Mouse (Mus musculus): ENCODE measurements around the gene Gm42669. TPM values are rescaled to one million over a fixed set of nuclear protein-coding genes. Genes with fewer than 3 reads are reported as not detected.

Gm42669 gene
- polyA plus RNA-seq, 1 experiment from 2014 or later = 0.49 TPM

DNA sequence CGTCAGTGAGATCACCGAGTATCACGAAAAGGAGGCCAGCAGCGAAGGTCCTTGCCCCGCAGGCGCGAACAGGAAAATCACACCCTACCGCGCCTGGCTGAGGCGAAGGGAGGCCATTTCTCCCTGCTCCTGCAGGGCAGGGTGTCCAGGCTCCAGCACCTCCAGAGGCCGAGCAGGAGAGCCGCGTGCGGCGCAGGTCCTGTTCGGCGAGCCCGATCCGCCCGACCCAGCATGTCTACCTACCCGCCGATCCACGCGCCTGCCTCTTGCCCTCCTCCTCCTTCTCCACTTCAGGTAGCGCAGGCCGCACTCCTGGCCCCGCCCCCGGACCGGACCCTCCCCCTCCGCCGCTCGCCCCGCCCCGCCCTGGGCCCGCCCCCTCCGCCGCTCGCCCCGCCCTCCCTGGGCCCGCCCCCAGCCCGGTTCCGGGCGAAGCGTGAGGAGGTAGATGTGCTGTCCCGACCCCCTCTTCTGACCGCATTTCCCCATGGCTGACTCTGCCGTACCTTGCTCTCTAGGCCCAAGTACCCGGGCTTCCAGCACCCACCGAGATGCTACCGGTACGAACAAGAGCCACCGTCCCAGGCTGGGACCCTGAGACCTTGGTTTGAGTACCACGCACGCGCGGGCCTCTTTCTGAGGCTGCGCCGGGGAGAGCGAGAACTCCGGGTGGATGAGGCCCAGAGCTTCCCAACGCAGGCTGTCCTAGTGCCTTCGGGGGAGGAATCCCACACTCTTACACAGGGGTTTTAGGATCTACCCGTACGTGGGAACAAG is 90.1 kb downstream of the Gm42669 start, which contains the start of the genes Rpap2 and Glmn:
Gene Rpap2 (plus strand): TSS at position 73 of the 777 bp plus-strand sequence.
Gene Glmn (minus strand): TSS at position 588 of the 777 bp plus-strand sequence.
- H3K4me1 ChIP-seq = 0 out of 2 replicates have a peak, but pooled peaks cover 5% of the 10 kb centered on the region

GRCm38 (mm10) chr5:107598380-107598779 is 91.0 kb downstream of the Gm42669 start:
- peaks cover 17% of the 10 kb centered on the region for H3K36me3 ChIP-seq
- WGBS = 18% methylated on average over 4 of the region's 4 CpGs
- no peaks in the 10 kb centered on the region for H3K27me3 ChIP-seq
- H3K4me1 ChIP-seq = 0 out of 2 replicates have a peak, but pooled peaks cover 5% of the 10 kb centered on the region
- H3K9me3 ChIP-seq (replicated peaks) = no peaks in the 10 kb centered on the region
- peak overlapping the region; percentile 70; the same call in 1 of the 2 replicates for H3K9ac ChIP-seq
- peak overlapping the region; percentile 79 for H3K4me3 ChIP-seq (replicated peaks)
- no peak for ATAC-seq (ENCODE audit: insufficient number of reproducible peaks, low FRiP score, low TSS enrichment, low read depth)
- H3K4me2 ChIP-seq (replicated peaks) = peak overlapping the region; percentile 64
- no peak overlapping the region for H3K27ac ChIP-seq (replicated peaks)

More for the DNA sequence above, 90.1 kb downstream of the Gm42669 start, which contains the start of the genes Rpap2 and Glmn:
- peak; percentile 96 for ATAC-seq (ENCODE audit: insufficient number of reproducible peaks, low FRiP score, low TSS enrichment, low read depth)
- Histone ChIP-seq H3K9ac (peak within 1 kb of the TSS; percentile 70), H3K9me3 (replicated peaks) (no peaks in the 10 kb centered on the region), H3K4me3 (replicated peaks) (peak within 1 kb of the TSS; percentile 79), H3K27ac (replicated peaks) (peak within 1 kb of the TSS; percentile 90), H3K4me2 (replicated peaks) (peak within 1 kb of the TSS; percentile 64), H3K27me3 (no peaks in the 10 kb centered on the region), H3K36me3 (peaks cover 16% of the 10 kb centered on the region)
- under 1% methylated on average over 54 of the region's 64 CpGs for WGBS

DNA sequence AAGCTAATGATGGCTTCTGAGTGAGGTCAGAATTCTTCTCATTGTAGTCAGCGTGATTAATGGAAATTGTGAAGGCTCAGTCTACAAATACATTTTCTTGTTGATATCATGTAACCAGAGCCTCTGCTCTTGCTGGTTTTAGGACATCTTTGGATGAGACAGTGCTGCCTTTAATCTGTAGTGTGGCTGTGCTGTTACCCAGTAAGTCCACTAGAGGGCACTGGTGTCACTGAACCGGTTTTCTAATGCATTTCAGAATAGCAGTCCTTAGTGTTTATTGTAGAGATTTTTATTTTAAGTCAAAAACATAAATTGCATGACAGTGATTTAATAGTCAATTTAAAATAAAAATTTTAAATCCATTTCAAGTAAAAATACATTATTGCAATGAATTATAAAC is 103.8 kb downstream of the Gm42669 start:
- no peaks in the 10 kb centered on the region for H3K4me1 ChIP-seq
- no peak for ATAC-seq (ENCODE audit: insufficient number of reproducible peaks, low FRiP score, low TSS enrichment, low read depth)
- H3K27me3 ChIP-seq = no peaks in the 10 kb centered on the region
- H3K4me2 ChIP-seq (replicated peaks) = no peak overlapping the region
- no peak overlapping the region for H3K4me3 ChIP-seq (replicated peaks)
- H3K9ac ChIP-seq = no peak overlapping the region
- peaks cover 34% of the 10 kb centered on the region for H3K36me3 ChIP-seq
- no peaks in the 10 kb centered on the region for H3K9me3 ChIP-seq (replicated peaks)
- 1% methylated on average over 2 of the region's 2 CpGs for WGBS
- no peak overlapping the region for H3K27ac ChIP-seq (replicated peaks)

- Histone ChIP-seq H3K4me1 (no peaks in the 10 kb centered on the region), H3K27ac (replicated peaks) (no peak overlapping the region), H3K4me2 (replicated peaks) (no peak overlapping the region), H3K4me3 (replicated peaks) (no peak overlapping the region), H3K9me3 (replicated peaks) (no peaks in the 10 kb centered on the region), H3K9ac (no peak overlapping the region), H3K27me3 (no peaks in the 10 kb centered on the region), H3K36me3 (peaks cover 39% of the 10 kb centered on the region)
- no peak for ATAC-seq (ENCODE audit: insufficient number of reproducible peaks, low FRiP score, low TSS enrichment, low read depth)
- 75% methylated on average over 6 of the region's 6 CpGs for WGBS
These were observed 110.6 kb downstream of the Gm42669 start for GRCm38 (mm10) chr5:107617986-107618385.

GRCm38 (mm10) chr5:107621327-107621726 is 113.9 kb downstream of the Gm42669 start:
- no peak overlapping the region for H3K4me2 ChIP-seq (replicated peaks)
- H3K36me3 ChIP-seq = peaks cover 36% of the 10 kb centered on the region
- no peaks in the 10 kb centered on the region for H3K27me3 ChIP-seq
- WGBS = 91% methylated on average over 3 of the region's 3 CpGs
- no peak for ATAC-seq (ENCODE audit: insufficient number of reproducible peaks, low FRiP score, low TSS enrichment, low read depth)
- H3K4me3 ChIP-seq (replicated peaks) = no peak overlapping the region
- no peak overlapping the region for H3K27ac ChIP-seq (replicated peaks)
- no peaks in the 10 kb centered on the region for H3K9me3 ChIP-seq (replicated peaks)
- no peaks in the 10 kb centered on the region for H3K4me1 ChIP-seq
- H3K9ac ChIP-seq = no peak overlapping the region

Other genes with a start within 250 kb of the Gm42669 start
- 37.3 and 38.7 TPM in 2 replicates for gene Tgfbr3, start 218.0 kb upstream of the Gm42669 start, polyA plus RNA-seq (2015; fragmentation: Nextera tagmentation; extraction: Ambion mirVana)
- 5.6 and 6.4 TPM in 2 replicates for gene Brdt, start 176.5 kb upstream of the Gm42669 start, polyA plus RNA-seq (2015; fragmentation: Nextera tagmentation; extraction: Ambion mirVana)
- 3.0 and 3.7 TPM in 2 replicates for gene Ephx4, start 104.9 kb upstream of the Gm42669 start, polyA plus RNA-seq (2015; fragmentation: Nextera tagmentation; extraction: Ambion mirVana)
- gene Lpcat2b, start 76.1 kb upstream of the Gm42669 start, polyA plus RNA-seq (2015; fragmentation: Nextera tagmentation; extraction: Ambion mirVana) = 0.05 TPM in 1 of 2 replicates, not detected in the other
- gene Btbd8, start 69.6 kb upstream of the Gm42669 start, polyA plus RNA-seq (2015; fragmentation: Nextera tagmentation; extraction: Ambion mirVana) = 4.9 and 7.6 TPM in 2 replicates
- gene 1700028K03Rik, start 27.1 kb downstream of the Gm42669 start, polyA plus RNA-seq (2015; fragmentation: Nextera tagmentation; extraction: Ambion mirVana) = 0.05 and 0.12 TPM in 2 replicates
- gene Rpap2, start 89.8 kb downstream of the Gm42669 start, polyA plus RNA-seq (2015; fragmentation: Nextera tagmentation; extraction: Ambion mirVana) = 16.1 and 17.0 TPM in 2 replicates
- gene Glmn, start 90.3 kb downstream of the Gm42669 start, polyA plus RNA-seq (2015; fragmentation: Nextera tagmentation; extraction: Ambion mirVana) = 25.4 and 27.2 TPM in 2 replicates
- gene Gfi1, start 218.4 kb downstream of the Gm42669 start, polyA plus RNA-seq (2015; fragmentation: Nextera tagmentation; extraction: Ambion mirVana) = 1.1 and 1.3 TPM in 2 replicates

Measured in embryonic facial prominence, embryonic 15.5 days (tissue).